10 mouse cellular contexts compared by ENCODE assay signal in the genomic region with DNA sequence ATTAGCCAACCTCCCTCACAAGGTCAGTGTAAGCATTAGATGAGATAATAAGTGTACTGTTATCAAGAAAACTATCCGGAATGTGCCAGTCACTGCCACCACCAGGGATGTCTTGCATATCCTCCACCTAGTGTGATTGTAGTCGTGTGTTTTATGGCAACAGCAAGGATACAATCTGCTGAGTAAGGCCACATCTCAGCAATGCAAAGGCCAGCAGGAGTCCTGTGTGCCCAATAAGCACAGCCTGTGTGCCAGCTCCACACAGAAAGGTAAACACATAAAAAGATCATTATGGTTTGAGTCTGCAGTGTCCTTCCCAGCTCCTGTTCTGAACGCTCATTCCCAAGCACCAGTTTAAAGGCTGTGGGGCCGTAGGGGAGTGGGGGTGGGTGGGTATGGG.
"Had no signal": no experiment of that assay in that cellular context is flagged by ENCODE, and none has a peak within 500 bp of the region (broad histone marks: within the 10 kb centered on the region; RNA-seq: fewer than 3 reads in every experiment).

No protein-coding gene starts in this region.

- ATAC-seq: midbrain, embryonic 13.5 days; midbrain, embryonic 15.5 days had no signal

- DNase-seq: lung, adult 18-20 months; lung, embryonic 14.5 days; lung, postnatal 10 days; lung, postnatal 4 days; right cerebral cortex, postnatal 14 days; thymus, adult 2 months; thymus, postnatal 25 days; thymus, postnatal 4 days had no signal
